Comparison of ENCODE assay signal across 8 mouse cellular contexts in genomic region chr1:134234455-134235390, GRCm38 (mm10). TPM values are rescaled to one million over a fixed set of nuclear protein-coding genes. Genes with fewer than 3 reads are reported as not detected.
A peak's percentile ranks its signal among the peaks of the same experiment; 100 is the strongest.
DNase-seq lines count a peak whose midpoint lies in the region; ATAC-seq lines count a peak whose summit lies in the region.

No protein-coding gene starts in this region.

- H3K9ac ChIP-seq in forebrain, embryonic 15.5 days (replicated peaks): peak overlapping the region; percentile 56
- H3K9ac ChIP-seq in hindbrain, embryonic 16.5 days (ENCODE audit: low read depth, low read length): peak overlapping the region; percentile 72
- H3K9ac ChIP-seq in midbrain, embryonic 16.5 days (ENCODE audit: low read depth, low read length): peak overlapping the region; percentile 77

- peaks cover 20% of the 10 kb centered on the region for H3K4me1 ChIP-seq in brown adipose tissue, adult 24 weeks (ENCODE audit: control insufficient read depth, insufficient read depth, insufficient read length, low read length)
- H3K4me1 ChIP-seq in forebrain, embryonic 15.5 days: peaks cover 37% of the 10 kb centered on the region
- peaks cover 37% of the 10 kb centered on the region for H3K4me1 ChIP-seq in hindbrain, embryonic 16.5 days (ENCODE audit: control insufficient read depth, insufficient read depth, low read depth, low read length)
- peaks cover 24% of the 10 kb centered on the region for H3K4me1 ChIP-seq in midbrain, embryonic 16.5 days (ENCODE audit: control insufficient read depth, insufficient read depth, low read length)

- DNase-seq in frontal cortex, postnatal 14 days (ENCODE audit: low spot score in 2 of 2): no peak
- peak; percentile 72 to 73 for DNase-seq in left cerebral cortex, postnatal 14 days (ENCODE audit: low spot score in 2 of 2)
- DNase-seq in thymus, postnatal 36 days: no peak

- H3K9me3 ChIP-seq in forebrain, embryonic 15.5 days: no peaks in the 10 kb centered on the region
- H3K9me3 ChIP-seq in hindbrain, embryonic 16.5 days (ENCODE audit: control insufficient read depth, low read length): no peaks in the 10 kb centered on the region
- H3K9me3 ChIP-seq in midbrain, embryonic 16.5 days (replicated peaks; ENCODE audit: control insufficient read depth, low read length, poor library complexity, severe bottlenecking): no peaks in the 10 kb centered on the region

- peaks cover 19% of the 10 kb centered on the region for H3K27me3 ChIP-seq in forebrain, embryonic 15.5 days
- no peaks in the 10 kb centered on the region for H3K27me3 ChIP-seq in hindbrain, embryonic 16.5 days (replicated peaks; ENCODE audit: control insufficient read depth, insufficient read depth, low read length)
- H3K27me3 ChIP-seq in midbrain, embryonic 16.5 days (ENCODE audit: control insufficient read depth, insufficient read depth, low read depth, low read length): peaks cover 7% of the 10 kb centered on the region

- H3K4me2 ChIP-seq in forebrain, embryonic 15.5 days (replicated peaks): peak overlapping the region; percentile 81
- H3K4me2 ChIP-seq in hindbrain, embryonic 16.5 days (ENCODE audit: low read length): peak overlapping the region; percentile 94
- H3K4me2 ChIP-seq in midbrain, embryonic 16.5 days (ENCODE audit: low read length): peak overlapping the region; percentile 92

- 1% methylated on average over 41 of the region's 41 CpGs for WGBS in forebrain, embryonic 15.5 days
- WGBS in hindbrain, embryonic 16.5 days: under 1% methylated on average over 41 of the region's 41 CpGs
- WGBS in midbrain, embryonic 16.5 days: 2% methylated on average over 41 of the region's 41 CpGs

- ATAC-seq in frontal cortex, adult (ENCODE audit: low TSS enrichment): peak; percentile 49
- peak; percentile 59 for ATAC-seq in forebrain, embryonic 15.5 days (replicated peaks)
- peak; percentile 74 for ATAC-seq in hindbrain, embryonic 16.5 days
- peak; percentile 83 for ATAC-seq in midbrain, embryonic 16.5 days

- intact Hi-C loops in left cerebral cortex, postnatal 14 days (cut with DNase I): loop anchor here (2.0 kb wide), 1 partner anchor 38 kb away; no protein-coding TSS in a partner anchor

- no peaks in the 10 kb centered on the region for H3K36me3 ChIP-seq in forebrain, embryonic 15.5 days
- no peaks in the 10 kb centered on the region for H3K36me3 ChIP-seq in hindbrain, embryonic 16.5 days (ENCODE audit: control insufficient read depth, insufficient read depth, low read length)
- H3K36me3 ChIP-seq in midbrain, embryonic 16.5 days (ENCODE audit: control insufficient read depth, insufficient read depth, low read length): no peaks in the 10 kb centered on the region

- H3K27ac ChIP-seq in brown adipose tissue, adult 24 weeks (replicated peaks; ENCODE audit: low read depth, low read length): 0 out of 2 replicates have a peak overlapping the region, but pooled peaks have one; percentile 33
- peak overlapping the region; percentile 66; the same call in 1 of the 2 replicates for H3K27ac ChIP-seq in forebrain, embryonic 15.5 days (replicated peaks)
- H3K27ac ChIP-seq in hindbrain, embryonic 16.5 days (ENCODE audit: low read depth, low read length): peak overlapping the region; percentile 30
- H3K27ac ChIP-seq in midbrain, embryonic 16.5 days (ENCODE audit: low read length): peak overlapping the region; percentile 31; the same call in 1 of the 2 replicates

- H3K4me3 ChIP-seq in brown adipose tissue, adult 24 weeks (ENCODE audit: insufficient read depth, low read depth, low read length): peak overlapping the region; percentile 63
- peak overlapping the region; percentile 49 for H3K4me3 ChIP-seq in forebrain, embryonic 15.5 days
- H3K4me3 ChIP-seq in hindbrain, embryonic 16.5 days (ENCODE audit: low read length): peak overlapping the region; percentile 54
- peak overlapping the region; percentile 57 for H3K4me3 ChIP-seq in midbrain, embryonic 16.5 days (ENCODE audit: low read depth, low read length)

RNA-seq across cellular contexts. Expression of gene Adora1, which starts 0.5 kb away (rescaled TPM):
- 41.1 and 67.9 TPM in 2 replicates for polyA plus RNA-seq in brown adipose tissue, adult 24 weeks (2012; ENCODE audit: insufficient read depth, insufficient read length, missing spikeins)
- 14.0 and 15.7 TPM in 2 replicates for polyA plus RNA-seq in forebrain, embryonic 15.5 days (2015; fragmentation: Nextera tagmentation; extraction: Ambion mirVana)
- 29.8 and 35.9 TPM in 2 replicates for polyA plus RNA-seq in hindbrain, embryonic 16.5 days (2015; fragmentation: Nextera tagmentation; extraction: Ambion mirVana)
- 100 to 1,000 TPM; 169 to 185 TPM for total RNA-seq in left cerebral cortex, postnatal 14 days (2021)
- 18.0 and 26.6 TPM in 2 replicates for polyA plus RNA-seq in midbrain, embryonic 16.5 days (2015; fragmentation: Nextera tagmentation; extraction: Ambion mirVana)

RNA-seq across cellular contexts. Expression of gene Mybph, which starts 41.5 kb away (rescaled TPM):
- polyA plus RNA-seq in brown adipose tissue, adult 24 weeks (2012; ENCODE audit: insufficient read depth, insufficient read length, missing spikeins): not detected in 2 replicates
- polyA plus RNA-seq in forebrain, embryonic 15.5 days (2015; fragmentation: Nextera tagmentation; extraction: Ambion mirVana): not detected in 2 replicates
- polyA plus RNA-seq in hindbrain, embryonic 16.5 days (2015; fragmentation: Nextera tagmentation; extraction: Ambion mirVana): 0.09 and 3.2 TPM in 2 replicates
- total RNA-seq in left cerebral cortex, postnatal 14 days (2021): not detected
- polyA plus RNA-seq in midbrain, embryonic 16.5 days (2015; fragmentation: Nextera tagmentation; extraction: Ambion mirVana): 0.18 TPM in 1 of 2 replicates, not detected in the other

RNA-seq across cellular contexts. Expression of gene Chil1, which starts 52.7 kb away (rescaled TPM):
- polyA plus RNA-seq in brown adipose tissue, adult 24 weeks (2012; ENCODE audit: insufficient read depth, insufficient read length, missing spikeins): not detected in 2 replicates
- 3.2 and 3.7 TPM in 2 replicates for polyA plus RNA-seq in forebrain, embryonic 15.5 days (2015; fragmentation: Nextera tagmentation; extraction: Ambion mirVana)
- 2.7 and 3.9 TPM in 2 replicates for polyA plus RNA-seq in hindbrain, embryonic 16.5 days (2015; fragmentation: Nextera tagmentation; extraction: Ambion mirVana)
- total RNA-seq in left cerebral cortex, postnatal 14 days (2021): 1 to 10 TPM; 5.9 to 6.9 TPM
- 2.0 and 3.9 TPM in 2 replicates for polyA plus RNA-seq in midbrain, embryonic 16.5 days (2015; fragmentation: Nextera tagmentation; extraction: Ambion mirVana)

RNA-seq across cellular contexts. Expression of gene Myog, which starts 55.1 kb away (rescaled TPM):
- not detected in 2 replicates for polyA plus RNA-seq in brown adipose tissue, adult 24 weeks (2012; ENCODE audit: insufficient read depth, insufficient read length, missing spikeins)
- polyA plus RNA-seq in forebrain, embryonic 15.5 days (2015; fragmentation: Nextera tagmentation; extraction: Ambion mirVana): 0.22 TPM in 1 of 2 replicates, not detected in the other
- polyA plus RNA-seq in hindbrain, embryonic 16.5 days (2015; fragmentation: Nextera tagmentation; extraction: Ambion mirVana): 6.4 TPM in 1 of 2 replicates, not detected in the other
- not detected for total RNA-seq in left cerebral cortex, postnatal 14 days (2021)
- 0.13 and 0.14 TPM in 2 replicates for polyA plus RNA-seq in midbrain, embryonic 16.5 days (2015; fragmentation: Nextera tagmentation; extraction: Ambion mirVana)

Comparison
In these comparisons a context has a peak if more than half of its experiments do, and no peak if none do; other contexts are left out.
1. DNase-seq: peak in left cerebral cortex, postnatal 14 days (2 of 2); none in frontal cortex, postnatal 14 days (0 of 2) and thymus, postnatal 36 days (0 of 2).
2. Peak in every context shown above with its lines, with median percentiles within 50 percentile points of each other: ATAC-seq, H3K27ac ChIP-seq, H3K4me3 ChIP-seq, H3K4me2 ChIP-seq and H3K9ac ChIP-seq.